Mouse (Mus musculus) gastrocnemius, adult 8-10 months (tissue): ENCODE measurements around the gene Ccnb1ip1. TPM values are rescaled to one million over a fixed set of nuclear protein-coding genes. Genes with fewer than 3 reads are reported as not detected.

Source experiments
- DNase-seq, 2 experiments: peaks; one replicate each; pipeline ENCODE4 v3.0.0; 2022; ENCODE audit warnings: low spot score in 2 of 2
- total RNA-seq, 4 experiments: library from RNA; stranded (reverse); gene quantifications; 2 replicates each; pipeline ENCODE4 v1.2.4; 2022

Gene Ccnb1ip1
- total RNA-seq, 4 experiments from 2014 or later = not detected

- DNase-seq = no peak
Measured at GRCm38 (mm10) chr14:50784391-50785250, 22.9 kb downstream of the Ccnb1ip1 start.

- DNase-seq = no peak
Measured at GRCm38 (mm10) chr14:50782166-50782565, 25.4 kb downstream of the Ccnb1ip1 start.

GRCm38 (mm10) chr14:50771342-50771741 lies 36.2 kb downstream of the Ccnb1ip1 start:
- no peak for DNase-seq

GRCm38 (mm10) chr14:50765736-50766135 lies 41.8 kb downstream of the Ccnb1ip1 start:
- DNase-seq = no peak

- no peak for DNase-seq
Measured at GRCm38 (mm10) chr14:50758416-50759085, 49.0 kb downstream of the Ccnb1ip1 start.

DNA sequence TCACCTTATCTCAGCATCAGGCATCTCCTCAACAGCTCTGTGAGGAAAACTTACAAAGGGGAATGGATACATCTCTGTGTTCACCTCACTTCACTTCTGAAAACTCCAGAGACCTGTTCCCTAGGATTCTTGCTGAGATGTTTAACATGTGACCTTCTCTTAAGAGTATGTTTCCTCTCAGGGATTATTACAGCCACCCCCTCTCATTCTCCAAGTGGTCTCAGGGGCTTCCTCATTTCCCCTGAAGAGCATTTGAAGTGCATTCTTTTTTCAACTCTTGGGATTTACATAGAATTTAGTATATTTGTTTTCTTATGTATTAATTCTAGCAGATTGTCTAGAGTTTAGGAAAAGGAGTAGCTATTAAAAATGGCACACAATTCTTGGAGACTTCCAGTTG lies 62.5 kb downstream of the Ccnb1ip1 start, which contains the start of gene Olfr749:
TSS of gene Olfr749 (minus strand) at position 101 of the 400 bp plus-strand sequence.
- DNase-seq = no peak

- DNase-seq = no peak
Measured at GRCm38 (mm10) chr14:50741584-50741983, 65.9 kb downstream of the Ccnb1ip1 start.

DNA sequence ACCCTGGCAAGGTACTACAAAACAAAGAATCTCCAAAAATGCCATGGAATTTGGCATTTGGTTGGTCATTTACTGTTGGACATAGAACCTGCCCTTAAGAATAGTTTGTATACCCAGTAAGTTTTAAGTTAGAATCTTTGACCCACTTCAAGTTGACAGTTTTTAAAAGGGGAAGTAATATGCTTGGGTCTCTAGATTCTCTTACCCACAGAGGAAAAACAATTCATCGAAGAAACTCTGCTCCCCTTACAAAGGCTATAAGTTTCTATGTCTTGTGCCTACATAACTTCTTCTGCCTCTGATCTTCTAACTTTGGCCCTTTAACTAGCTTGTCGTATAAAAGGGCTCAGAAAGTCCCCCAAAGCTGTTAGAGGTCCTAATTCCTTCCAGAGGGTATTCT lies 67.2 kb downstream of the Ccnb1ip1 start:
- no peak for DNase-seq

Other genes starting within 250 kb of the Ccnb1ip1 start
- gene Olfr744, start 192.9 kb downstream of the Ccnb1ip1 start, total RNA-seq = not detected
- gene Olfr745, start 168.3 kb downstream of the Ccnb1ip1 start, total RNA-seq = not detected
- not detected for gene Olfr746, start 160.6 kb downstream of the Ccnb1ip1 start, total RNA-seq
- gene Olfr747, start 114.5 kb downstream of the Ccnb1ip1 start, total RNA-seq = not detected
- gene Olfr748, start 100.4 kb downstream of the Ccnb1ip1 start, total RNA-seq = not detected
- not detected for gene Olfr749, start 62.6 kb downstream of the Ccnb1ip1 start, total RNA-seq
- gene Ttc5, start 22.2 kb downstream of the Ccnb1ip1 start, total RNA-seq = 1 to 10 TPM; 3.7 to 6.8 (median 5.7) TPM
- gene Parp2, start 109 bp upstream of the Ccnb1ip1 start, total RNA-seq = 10 to 100 TPM in 1 of 4 experiments, 1 to 10 TPM in 3; 7.9 to 10.2 (median 8.3) TPM
- 1 to 10 TPM; 7.2 to 9.4 (median 8.4) TPM for gene Tep1, start 62.8 kb upstream of the Ccnb1ip1 start, total RNA-seq
- 10 to 100 TPM; 73.7 to 90.4 (median 77.6) TPM for gene Klhl33, start 89.8 kb upstream of the Ccnb1ip1 start, total RNA-seq
- gene Osgep, start 117.2 kb upstream of the Ccnb1ip1 start, total RNA-seq = 10 to 100 TPM; 42.4 to 63.1 (median 48.7) TPM
- gene Apex1, start 117.2 kb upstream of the Ccnb1ip1 start, total RNA-seq = 10 to 100 TPM; 30.8 to 35.9 (median 33.3) TPM
- gene Pip4p1, start 123.1 kb upstream of the Ccnb1ip1 start, total RNA-seq = 10 to 100 TPM; 12.4 to 19.8 (median 18.4) TPM
- gene Pnp, start 123.3 kb upstream of the Ccnb1ip1 start, total RNA-seq = 1 to 10 TPM; 2.2 to 4.4 (median 3.2) TPM
- 1 to 10 TPM; 2.1 to 5.2 (median 3.3) TPM for gene Gm49342, start 136.8 kb upstream of the Ccnb1ip1 start, total RNA-seq
- gene Pnp2, start 148.3 kb upstream of the Ccnb1ip1 start, total RNA-seq = under 1 TPM in 3 of 4 experiments, not detected in 1; 0.29 to 0.64 (median 0.52) TPM
- not detected for gene Rnase10, start 200.0 kb upstream of the Ccnb1ip1 start, total RNA-seq
- not detected for gene Rnase9, start 234.1 kb upstream of the Ccnb1ip1 start, total RNA-seq
- gene Rnase11, start 242.4 kb upstream of the Ccnb1ip1 start, total RNA-seq = not detected
- not detected for gene Rnase12, start 249.9 kb upstream of the Ccnb1ip1 start, total RNA-seq